Mouse (Mus musculus) lung, embryonic 16.5 days (tissue): Measurements from ENCODE around the gene Shc4. TPM values are rescaled to one million over a fixed set of nuclear protein-coding genes. Genes with fewer than 3 reads are reported as not detected.

ENCODE experiments used
- ATAC-seq: fragments of 200-750 bp; cut with Nextera tagmentation; 2 replicates; pipeline ENCODE4 v1.8.0; 2017; ENCODE audit warnings: low read depth, mild to moderate bottlenecking, moderate library complexity
- H3K27ac ChIP-seq: fragments of 300-500 bp; sonication (generic); 2 replicates; pipeline ENCODE4 v1.5.1; 2014; ENCODE audit warnings: mild to moderate bottlenecking, control low read depth, low read length
- H3K27me3 ChIP-seq: fragments of 300-500 bp; sonication (generic); 2 replicates; pipeline ENCODE4 v1.6.1; 2014; ENCODE audit warnings: low read depth, low read length, mixed read lengths; ENCODE audit not compliant: control insufficient read depth, insufficient read depth
- H3K36me3 ChIP-seq: fragments of 300-500 bp; sonication (generic); 2 replicates; pipeline ENCODE4 v1.6.1; 2014; ENCODE audit warnings: low read length; ENCODE audit not compliant: control insufficient read depth, insufficient read depth
- H3K4me1 ChIP-seq: fragments of 300-500 bp; sonication (generic); replicated peaks from 2 replicates; pipeline ENCODE4 v1.6.1; 2014; ENCODE audit warnings: low read length, mixed read lengths; ENCODE audit not compliant: control insufficient read depth, insufficient read depth
- H3K4me2 ChIP-seq: fragments of 300-500 bp; sonication (generic); 2 replicates; pipeline ENCODE4 v1.6.1; 2014; ENCODE audit warnings: low read depth, low read length, control low read depth
- H3K4me3 ChIP-seq: fragments of 300-500 bp; sonication (generic); 2 replicates; pipeline ENCODE4 v1.5.1; 2014; ENCODE audit warnings: mild to moderate bottlenecking, low read length, control low read depth
- H3K9ac ChIP-seq: fragments of 300-500 bp; sonication (generic); 2 replicates; pipeline ENCODE4 v1.6.1; 2014; ENCODE audit warnings: low read length, control low read depth
- H3K9me3 ChIP-seq: fragments of 300-500 bp; sonication (generic); 2 replicates; pipeline ENCODE4 v1.6.1; 2016; ENCODE audit warnings: low read length; ENCODE audit not compliant: control insufficient read depth
- WGBS: fragments of 180-500 bp; shearing (Covaris S2); extraction: QIAGEN DNeasy Blood & Tissue Kit; methylation state at CpG from one replicate; pipeline ENCODE4 v1.1.7; 2014; 5-methylcytosine and 5-hydroxymethylcytosine counted together
- polyA plus RNA-seq: library from polyadenylated mRNA; unstranded; fragments of >200 nt; fragmentation: Nextera tagmentation; extraction: Ambion mirVana; gene quantifications from 2 replicates; pipeline ENCODE4 v1.2.1, GENCODE M21; 2015

Gene Shc4
- polyA plus RNA-seq, 1 experiment from 2014 or later, result 1.2 TPM

DNA sequence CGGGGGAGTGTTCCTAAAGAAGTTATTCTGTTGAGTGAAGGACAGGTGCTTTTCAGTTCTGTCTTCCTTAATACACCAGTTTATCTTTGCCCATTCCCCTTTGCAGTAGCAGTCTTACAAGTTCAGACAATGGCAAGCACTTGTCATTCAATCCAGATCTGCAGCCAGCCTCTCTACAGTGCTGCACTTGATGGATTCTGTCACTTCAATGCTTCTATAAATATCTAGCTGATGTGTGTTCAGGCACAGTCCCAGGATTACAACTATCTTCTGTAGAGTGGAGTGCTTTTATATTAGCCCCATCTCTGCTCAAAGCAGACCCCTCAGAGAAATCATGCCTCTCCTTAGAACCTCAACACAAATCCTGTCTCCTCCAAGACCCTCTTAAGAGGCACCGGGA lies 93.9 kb downstream of the Shc4 start:
- WGBS, result 97% methylated on average over 2 of the region's 2 CpGs
- Histone ChIP-seq H3K27ac (no peak overlapping the region), H3K36me3 (no peaks in the 10 kb centered on the region), H3K4me2 (no peak overlapping the region), H3K27me3 (no peaks in the 10 kb centered on the region), H3K4me3 (no peak overlapping the region), H3K9ac (no peak overlapping the region), H3K9me3 (no peaks in the 10 kb centered on the region), H3K4me1 (peaks cover 3% of the 10 kb centered on the region; the same call in 1 of the 2 replicates)
- ATAC-seq, result no peak

DNA sequence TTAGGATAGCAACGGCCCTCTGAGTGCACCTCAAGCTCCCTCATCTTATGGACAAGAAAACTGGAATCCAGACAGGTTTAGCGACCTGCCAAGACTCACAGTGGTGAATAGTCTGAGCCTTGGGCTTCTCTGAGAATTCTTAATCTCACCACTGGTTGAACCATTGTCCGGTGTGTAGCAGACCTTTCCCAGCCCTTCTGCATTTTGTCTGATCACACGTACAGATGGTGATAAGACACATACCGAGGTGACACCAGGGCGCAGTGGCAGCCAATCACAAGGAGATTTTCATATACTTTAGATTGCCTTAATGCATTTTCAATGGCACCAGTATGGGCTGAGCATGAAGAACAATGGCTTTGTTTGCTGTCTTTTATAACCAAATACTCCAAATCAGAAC lies 95.5 kb downstream of the Shc4 start:
- Histone ChIP-seq H3K4me3 (no peak overlapping the region), H3K9ac (no peak overlapping the region), H3K4me2 (no peak overlapping the region), H3K36me3 (no peaks in the 10 kb centered on the region), H3K4me1 (peaks cover 13% of the 10 kb centered on the region), H3K9me3 (no peaks in the 10 kb centered on the region), H3K27me3 (no peaks in the 10 kb centered on the region), H3K27ac (no peak overlapping the region)
- 34% methylated on average over 6 of the region's 6 CpGs for WGBS
- no peak for ATAC-seq

- Histone ChIP-seq H3K27ac (no peak overlapping the region), H3K4me3 (no peak overlapping the region), H3K4me2 (no peak overlapping the region), H3K4me1 (peaks cover 19% of the 10 kb centered on the region), H3K27me3 (no peaks in the 10 kb centered on the region), H3K9me3 (no peaks in the 10 kb centered on the region), H3K36me3 (no peaks in the 10 kb centered on the region), H3K9ac (no peak overlapping the region)
- WGBS, result 83% methylated on average over 4 of the region's 4 CpGs
- ATAC-seq, result no peak
Measured at GRCm38 (mm10) chr2:125626536-125626935, 97.4 kb downstream of the Shc4 start.

DNA sequence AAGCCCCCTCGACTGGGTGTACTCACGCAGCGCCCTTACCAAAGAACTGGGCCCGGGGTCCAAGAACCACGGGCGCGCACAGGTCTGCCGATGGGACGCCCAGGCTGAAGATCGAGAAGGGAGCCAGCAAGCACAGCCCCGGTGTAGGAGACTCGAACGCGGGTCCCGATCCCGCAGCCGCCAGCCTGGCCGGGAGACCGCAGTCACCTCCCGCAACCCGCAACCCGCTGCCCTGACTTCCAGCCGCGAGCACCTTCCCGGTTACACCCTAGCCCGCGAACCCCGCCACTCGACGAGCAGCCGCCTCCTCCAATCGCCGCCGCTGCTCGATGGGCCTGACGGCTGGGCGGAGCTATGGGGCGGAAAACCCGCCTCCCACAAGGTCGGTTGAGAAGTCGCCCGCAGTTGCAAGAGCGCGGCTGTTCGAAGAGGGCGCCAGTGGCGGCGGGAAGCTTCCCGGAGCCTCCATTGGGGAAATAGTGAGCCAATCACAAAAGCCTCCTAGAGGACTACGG lies 99.1 kb downstream of the Shc4 start, which contains the start of gene Cep152:
Gene Cep152 (minus strand): TSS at position 277 of the 515 bp plus-strand sequence.
- peak; percentile 99 for ATAC-seq
- WGBS, result under 1% methylated on average over 50 of the region's 50 CpGs
- Histone ChIP-seq H3K27me3 (no peaks in the 10 kb centered on the region), H3K4me2 (peak within 1 kb of the TSS; percentile 72), H3K27ac (peak within 1 kb of the TSS; percentile 37; the same call in 1 of the 2 replicates), H3K9ac (peak within 1 kb of the TSS; percentile 90), H3K36me3 (peaks cover 2% of the 10 kb centered on the region), H3K4me3 (peak within 1 kb of the TSS; percentile 88), H3K9me3 (no peaks in the 10 kb centered on the region), H3K4me1 (peaks cover 19% of the 10 kb centered on the region)

- Histone ChIP-seq H3K9me3 (no peaks in the 10 kb centered on the region), H3K4me1 (peaks cover 19% of the 10 kb centered on the region), H3K4me2 (peak overlapping the region; percentile 72), H3K9ac (peak overlapping the region; percentile 90), H3K27ac (peak overlapping the region; percentile 37; the same call in 1 of the 2 replicates), H3K4me3 (peak overlapping the region; percentile 88), H3K36me3 (peaks cover 8% of the 10 kb centered on the region), H3K27me3 (no peaks in the 10 kb centered on the region)
- no peak for ATAC-seq
- 5% methylated on average over 9 of the region's 9 CpGs for WGBS
Measured at GRCm38 (mm10) chr2:125624127-125624685, 99.7 kb downstream of the Shc4 start.

- Histone ChIP-seq H3K4me1 (peaks cover 16% of the 10 kb centered on the region), H3K27me3 (no peaks in the 10 kb centered on the region), H3K27ac (no peak overlapping the region), H3K4me3 (no peak overlapping the region), H3K4me2 (peak overlapping the region; percentile 72), H3K36me3 (peaks cover 15% of the 10 kb centered on the region), H3K9ac (no peak overlapping the region), H3K9me3 (no peaks in the 10 kb centered on the region)
- ATAC-seq, result no peak
- 90% methylated on average over 15 of the region's 15 CpGs for WGBS
Measured at GRCm38 (mm10) chr2:125623211-125623610, 100.7 kb downstream of the Shc4 start.

DNA sequence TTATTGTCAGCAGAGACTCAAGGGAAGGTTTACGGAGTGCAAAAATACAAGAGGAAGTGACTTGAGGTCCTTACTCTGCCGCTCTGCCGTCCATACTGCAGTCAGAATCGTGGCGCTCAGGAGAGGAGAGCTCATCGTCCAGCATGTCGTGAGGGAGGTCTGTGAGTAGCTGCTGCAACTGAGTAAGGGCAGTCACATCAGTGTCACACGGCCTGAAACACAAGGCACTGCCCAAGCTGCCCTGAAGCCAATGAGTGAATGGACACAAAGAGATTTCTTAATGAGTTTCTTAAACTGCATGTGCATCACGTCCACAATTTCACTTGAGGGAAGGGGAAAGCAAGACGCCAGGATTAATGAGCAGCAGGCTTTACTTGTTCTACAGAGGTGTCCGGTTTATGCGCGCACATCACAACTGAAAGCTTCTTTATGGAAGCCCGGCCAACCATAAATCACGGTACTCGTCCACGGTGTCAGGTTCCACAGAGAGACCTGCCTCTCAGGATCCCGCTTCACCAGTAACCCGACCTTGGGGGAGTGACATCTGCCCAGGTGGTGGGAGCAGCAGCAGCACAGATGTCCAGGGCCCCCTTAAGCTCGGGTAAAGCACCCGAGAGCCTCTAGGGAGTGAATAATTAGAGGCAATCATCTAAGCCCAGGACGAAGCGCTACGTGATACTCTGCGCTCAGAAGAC lies 103.6 kb downstream of the Shc4 start:
- H3K36me3 ChIP-seq, result peaks cover 24% of the 10 kb centered on the region
- no peak for ATAC-seq
- H3K9me3 ChIP-seq, result no peaks in the 10 kb centered on the region
- H3K4me2 ChIP-seq, result no peak overlapping the region
- H3K27ac ChIP-seq, result no peak overlapping the region
- H3K4me1 ChIP-seq, result peaks cover 16% of the 10 kb centered on the region
- WGBS, result 68% methylated on average over 25 of the region's 25 CpGs
- H3K9ac ChIP-seq, result no peak overlapping the region
- no peak overlapping the region for H3K4me3 ChIP-seq
- no peaks in the 10 kb centered on the region for H3K27me3 ChIP-seq

GRCm38 (mm10) chr2:125615858-125616424 lies 108.0 kb downstream of the Shc4 start:
- Histone ChIP-seq H3K4me3 (no peak overlapping the region), H3K9me3 (no peaks in the 10 kb centered on the region), H3K4me2 (no peak overlapping the region), H3K27me3 (no peaks in the 10 kb centered on the region), H3K36me3 (peaks cover 38% of the 10 kb centered on the region), H3K4me1 (no peaks in the 10 kb centered on the region), H3K9ac (no peak overlapping the region), H3K27ac (no peak overlapping the region)
- no peak for ATAC-seq
- WGBS, result 81% methylated on average over 8 of the region's 8 CpGs

DNA sequence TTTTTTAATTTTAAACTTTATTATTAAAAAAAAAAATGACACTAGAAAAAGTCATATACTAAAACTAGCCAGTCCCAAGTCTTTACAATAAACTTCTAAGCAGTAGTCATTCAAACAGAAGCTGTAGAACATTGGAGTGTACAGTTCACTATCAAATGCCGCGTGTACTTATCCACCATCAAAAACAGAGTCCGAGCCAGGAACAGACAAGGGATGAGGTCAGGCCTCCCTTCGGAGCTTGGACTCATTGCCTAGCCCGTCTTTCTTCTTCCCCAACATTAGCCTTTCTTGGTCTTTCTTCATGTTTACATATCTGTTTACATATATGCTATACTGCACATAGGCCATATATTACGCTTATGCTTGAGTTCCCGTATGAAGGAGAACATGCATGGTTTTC lies 108.5 kb downstream of the Shc4 start:
- Histone ChIP-seq H3K4me3 (no peak overlapping the region), H3K27ac (no peak overlapping the region), H3K27me3 (no peaks in the 10 kb centered on the region), H3K36me3 (peaks cover 41% of the 10 kb centered on the region), H3K4me1 (no peaks in the 10 kb centered on the region), H3K9ac (no peak overlapping the region), H3K9me3 (no peaks in the 10 kb centered on the region), H3K4me2 (no peak overlapping the region)
- 94% methylated on average over 7 of the region's 7 CpGs for WGBS
- ATAC-seq, result no peak
